Mouse (Mus musculus): Measurements from ENCODE around the gene Olfr586. TPM values are rescaled to one million over a fixed set of nuclear protein-coding genes. Genes with fewer than 3 reads are reported as not detected.

Gene Olfr586
- not detected for polyA plus RNA-seq (2014; fragmentation: Illumina TruSeq; extraction: RNeasy Lipid Tissue Mini Kit (QIAGEN cat#74804); ENCODE audit: low replicate concordance)

DNA sequence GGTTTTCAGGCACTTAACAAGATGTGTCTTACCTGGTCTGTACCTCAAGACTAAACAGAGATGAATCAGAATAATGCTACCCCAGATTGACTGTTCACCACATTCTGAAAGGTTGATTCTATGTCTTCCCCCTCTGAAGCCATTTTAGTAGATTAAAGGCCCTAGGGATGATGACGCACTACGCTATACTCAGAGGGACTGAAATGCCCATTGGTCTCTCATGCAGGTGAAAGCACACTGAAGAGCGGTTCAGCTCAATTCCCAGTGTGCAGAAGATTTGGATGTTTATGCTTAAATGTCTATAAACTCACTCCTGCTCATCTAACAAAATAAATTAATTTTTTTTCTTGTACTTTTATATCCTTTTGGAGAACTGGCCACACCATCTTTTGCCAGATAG lies at the start of gene Olfr586:
Gene Olfr586, minus strand, starts transcription at position 101 of the 400 bp plus-strand sequence.

DNA sequence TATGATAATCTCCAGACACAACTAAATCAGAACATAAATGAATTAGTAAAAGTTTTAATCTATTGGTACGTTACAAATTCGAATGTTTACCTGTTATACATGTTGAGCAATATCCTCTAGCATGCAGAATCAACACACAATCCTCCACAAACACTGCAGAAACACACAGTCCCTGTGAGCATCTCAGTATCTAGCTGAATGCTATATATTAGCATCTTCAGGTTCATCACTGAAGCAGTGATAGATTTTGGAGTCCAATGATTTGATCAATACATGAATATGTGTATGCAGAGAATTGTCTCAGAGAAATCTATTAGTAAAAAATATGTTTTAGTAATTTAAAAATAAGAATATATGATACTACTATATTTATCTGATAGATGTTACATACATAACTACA lies 30.8 kb upstream of the Olfr586 start, which contains the start of gene Olfr589:
Gene Olfr589, minus strand, starts transcription at position 101 of the 400 bp plus-strand sequence.

DNA sequence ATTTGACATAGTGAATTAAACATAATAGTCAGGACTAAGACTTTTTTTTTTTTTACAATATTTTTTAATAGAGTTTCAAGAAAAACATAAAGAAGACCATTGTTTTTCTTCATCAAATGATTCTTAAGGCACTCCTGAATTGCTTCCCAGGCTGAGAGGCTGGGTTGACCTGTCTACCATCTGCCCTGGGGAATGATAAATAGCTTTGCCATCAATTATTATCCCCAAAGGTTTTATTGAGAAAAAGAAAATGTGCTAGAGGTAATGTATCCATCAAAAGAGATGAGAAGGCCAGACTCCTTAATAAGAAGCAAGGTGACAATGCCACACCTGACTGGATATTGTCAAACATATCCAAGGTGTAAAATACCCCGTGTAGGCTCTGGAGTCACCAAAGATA lies 15.1 kb upstream of the Olfr586 start, which contains the start of gene Olfr588-ps1:
Gene Olfr588-ps1, plus strand, starts transcription at position 301 of the 400 bp plus-strand sequence.

DNA sequence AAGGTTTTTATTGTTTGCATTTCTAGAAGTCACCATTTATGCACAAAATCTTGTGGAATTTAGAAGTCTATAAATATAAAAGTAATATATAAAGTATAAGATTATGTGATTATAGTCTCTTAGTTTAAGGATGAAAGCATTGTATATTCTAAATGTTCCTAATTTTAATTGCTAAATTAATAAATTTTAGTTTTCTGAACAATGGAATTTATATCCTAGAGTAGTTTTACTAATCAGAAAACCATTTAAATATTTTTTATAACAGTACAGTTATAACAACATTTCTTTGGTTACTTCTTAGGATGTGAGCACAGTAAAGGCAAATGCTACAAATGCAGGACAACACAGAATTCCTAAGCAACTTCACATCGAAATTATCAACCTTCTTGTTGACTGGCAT lies 28.0 kb downstream of the Olfr586 start, which contains the start of gene Olfr585:
Gene Olfr585, plus strand, starts transcription at position 301 of the 400 bp plus-strand sequence.

DNA sequence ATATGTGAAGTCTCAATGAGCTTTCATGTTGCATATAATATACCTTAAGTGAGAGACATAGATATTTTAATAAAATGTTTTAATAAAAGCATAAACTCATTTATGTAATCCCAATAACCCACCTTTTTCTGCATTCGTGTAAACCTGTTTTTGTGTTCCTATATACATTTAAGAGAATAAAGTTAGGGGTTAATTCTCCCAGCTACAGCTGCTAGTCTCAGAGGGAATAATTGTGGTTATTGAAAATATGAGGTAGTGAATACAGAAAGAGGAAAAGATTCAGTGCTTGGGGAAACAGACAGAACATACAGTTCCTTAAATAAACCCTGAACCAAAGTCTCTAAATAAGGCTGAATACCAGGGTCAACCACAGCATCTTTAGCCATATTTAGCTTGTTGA lies 43.9 kb downstream of the Olfr586 start, which contains the start of gene Olfr584:
Gene Olfr584, plus strand, starts transcription at position 301 of the 400 bp plus-strand sequence.

Other genes starting within 250 kb of the Olfr586 start
- not detected for gene Olfr568, start 248.5 kb downstream of the Olfr586 start, polyA plus RNA-seq (2014; fragmentation: Illumina TruSeq; extraction: RNeasy Lipid Tissue Mini Kit (QIAGEN cat#74804); ENCODE audit: low replicate concordance)
- gene Olfr569, start 234.8 kb downstream of the Olfr586 start, polyA plus RNA-seq (2014; fragmentation: Illumina TruSeq; extraction: RNeasy Lipid Tissue Mini Kit (QIAGEN cat#74804); ENCODE audit: low replicate concordance), result not detected
- not detected for gene Olfr570, start 231.1 kb downstream of the Olfr586 start, polyA plus RNA-seq (2014; fragmentation: Illumina TruSeq; extraction: RNeasy Lipid Tissue Mini Kit (QIAGEN cat#74804); ENCODE audit: low replicate concordance)
- gene Olfr571, start 208.1 kb downstream of the Olfr586 start, polyA plus RNA-seq (2014; fragmentation: Illumina TruSeq; extraction: RNeasy Lipid Tissue Mini Kit (QIAGEN cat#74804); ENCODE audit: low replicate concordance), result not detected
- gene Olfr572, start 201.2 kb downstream of the Olfr586 start, polyA plus RNA-seq (2014; fragmentation: Illumina TruSeq; extraction: RNeasy Lipid Tissue Mini Kit (QIAGEN cat#74804); ENCODE audit: low replicate concordance), result not detected
- gene Olfr573-ps1, start 183.1 kb downstream of the Olfr586 start, polyA plus RNA-seq (2014; fragmentation: Illumina TruSeq; extraction: RNeasy Lipid Tissue Mini Kit (QIAGEN cat#74804); ENCODE audit: low replicate concordance), result not detected
- not detected for gene Olfr574, start 177.2 kb downstream of the Olfr586 start, polyA plus RNA-seq (2014; fragmentation: Illumina TruSeq; extraction: RNeasy Lipid Tissue Mini Kit (QIAGEN cat#74804); ENCODE audit: low replicate concordance)
- gene Olfr575, start 166.9 kb downstream of the Olfr586 start, polyA plus RNA-seq (2014; fragmentation: Illumina TruSeq; extraction: RNeasy Lipid Tissue Mini Kit (QIAGEN cat#74804); ENCODE audit: low replicate concordance), result not detected
- gene Olfr576, start 163.0 kb downstream of the Olfr586 start, polyA plus RNA-seq (2014; fragmentation: Illumina TruSeq; extraction: RNeasy Lipid Tissue Mini Kit (QIAGEN cat#74804); ENCODE audit: low replicate concordance), result not detected
- not detected for gene Olfr577, start 149.7 kb downstream of the Olfr586 start, polyA plus RNA-seq (2014; fragmentation: Illumina TruSeq; extraction: RNeasy Lipid Tissue Mini Kit (QIAGEN cat#74804); ENCODE audit: low replicate concordance)
- not detected for gene Olfr578, start 136.3 kb downstream of the Olfr586 start, polyA plus RNA-seq (2014; fragmentation: Illumina TruSeq; extraction: RNeasy Lipid Tissue Mini Kit (QIAGEN cat#74804); ENCODE audit: low replicate concordance)
- gene Olfr582, start 87.6 kb downstream of the Olfr586 start, polyA plus RNA-seq (2014; fragmentation: Illumina TruSeq; extraction: RNeasy Lipid Tissue Mini Kit (QIAGEN cat#74804); ENCODE audit: low replicate concordance), result not detected
- gene Olfr583, start 74.3 kb downstream of the Olfr586 start, polyA plus RNA-seq (2014; fragmentation: Illumina TruSeq; extraction: RNeasy Lipid Tissue Mini Kit (QIAGEN cat#74804); ENCODE audit: low replicate concordance), result not detected
- gene Olfr584, start 43.8 kb downstream of the Olfr586 start, polyA plus RNA-seq (2014; fragmentation: Illumina TruSeq; extraction: RNeasy Lipid Tissue Mini Kit (QIAGEN cat#74804); ENCODE audit: low replicate concordance), result not detected
- not detected for gene Olfr585, start 27.9 kb downstream of the Olfr586 start, polyA plus RNA-seq (2014; fragmentation: Illumina TruSeq; extraction: RNeasy Lipid Tissue Mini Kit (QIAGEN cat#74804); ENCODE audit: low replicate concordance)
- gene Olfr588-ps1, start 15.2 kb upstream of the Olfr586 start, polyA plus RNA-seq (2014; fragmentation: Illumina TruSeq; extraction: RNeasy Lipid Tissue Mini Kit (QIAGEN cat#74804); ENCODE audit: low replicate concordance), result not detected
- gene Olfr589, start 30.7 kb upstream of the Olfr586 start, polyA plus RNA-seq (2014; fragmentation: Illumina TruSeq; extraction: RNeasy Lipid Tissue Mini Kit (QIAGEN cat#74804); ENCODE audit: low replicate concordance), result not detected
- gene Olfr591, start 52.7 kb upstream of the Olfr586 start, polyA plus RNA-seq (2014; fragmentation: Illumina TruSeq; extraction: RNeasy Lipid Tissue Mini Kit (QIAGEN cat#74804); ENCODE audit: low replicate concordance), result not detected
- gene Olfr592, start 59.2 kb upstream of the Olfr586 start, polyA plus RNA-seq (2014; fragmentation: Illumina TruSeq; extraction: RNeasy Lipid Tissue Mini Kit (QIAGEN cat#74804); ENCODE audit: low replicate concordance), result not detected
- not detected for gene Olfr593, start 86.2 kb upstream of the Olfr586 start, polyA plus RNA-seq (2014; fragmentation: Illumina TruSeq; extraction: RNeasy Lipid Tissue Mini Kit (QIAGEN cat#74804); ENCODE audit: low replicate concordance)
- not detected for gene Olfr594, start 91.4 kb upstream of the Olfr586 start, polyA plus RNA-seq (2014; fragmentation: Illumina TruSeq; extraction: RNeasy Lipid Tissue Mini Kit (QIAGEN cat#74804); ENCODE audit: low replicate concordance)
- gene Usp17ld, start 126.9 kb upstream of the Olfr586 start, polyA plus RNA-seq (2014; fragmentation: Illumina TruSeq; extraction: RNeasy Lipid Tissue Mini Kit (QIAGEN cat#74804); ENCODE audit: low replicate concordance), result not detected
- not detected for gene Olfr596, start 180.0 kb upstream of the Olfr586 start, polyA plus RNA-seq (2014; fragmentation: Illumina TruSeq; extraction: RNeasy Lipid Tissue Mini Kit (QIAGEN cat#74804); ENCODE audit: low replicate concordance)
- gene Olfr597, start 190.7 kb upstream of the Olfr586 start, polyA plus RNA-seq (2014; fragmentation: Illumina TruSeq; extraction: RNeasy Lipid Tissue Mini Kit (QIAGEN cat#74804); ENCODE audit: low replicate concordance), result not detected
- not detected for gene Olfr598, start 197.9 kb upstream of the Olfr586 start, polyA plus RNA-seq (2014; fragmentation: Illumina TruSeq; extraction: RNeasy Lipid Tissue Mini Kit (QIAGEN cat#74804); ENCODE audit: low replicate concordance)
- not detected for gene Olfr599, start 210.3 kb upstream of the Olfr586 start, polyA plus RNA-seq (2014; fragmentation: Illumina TruSeq; extraction: RNeasy Lipid Tissue Mini Kit (QIAGEN cat#74804); ENCODE audit: low replicate concordance)
- not detected for gene Olfr600, start 224.0 kb upstream of the Olfr586 start, polyA plus RNA-seq (2014; fragmentation: Illumina TruSeq; extraction: RNeasy Lipid Tissue Mini Kit (QIAGEN cat#74804); ENCODE audit: low replicate concordance)
- not detected for gene Olfr601, start 237.0 kb upstream of the Olfr586 start, polyA plus RNA-seq (2014; fragmentation: Illumina TruSeq; extraction: RNeasy Lipid Tissue Mini Kit (QIAGEN cat#74804); ENCODE audit: low replicate concordance)

Data from small intestine, adult 10 weeks (tissue).